Mouse (Mus musculus): Measurements from ENCODE around the gene Arhgap24. TPM values are rescaled to one million over a fixed set of nuclear protein-coding genes. Genes with fewer than 3 reads are reported as not detected.

Gene Arhgap24
- polyA plus RNA-seq, 1 experiment from 2014 or later = 4.2 TPM

DNA sequence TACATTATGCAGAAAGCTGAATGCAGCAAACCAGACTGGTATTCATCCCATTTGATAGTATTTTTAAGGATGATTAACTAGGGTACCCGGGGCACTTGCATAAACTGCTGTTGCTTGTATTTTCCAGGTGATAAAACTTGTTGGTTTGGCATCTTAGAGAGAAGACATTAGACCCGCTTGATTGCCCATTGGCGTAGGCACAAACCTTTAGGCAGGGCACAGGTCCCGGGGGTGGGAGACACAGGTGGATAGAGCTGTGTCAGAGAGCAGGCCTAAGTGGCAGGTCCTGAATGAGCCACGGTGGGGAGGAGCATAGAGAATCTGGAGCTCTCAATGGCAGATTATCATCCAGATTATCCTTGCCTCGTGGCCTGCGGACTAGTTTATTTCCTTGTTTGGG lies 229.1 kb downstream of the Arhgap24 start:
- Histone ChIP-seq H3K4me1 (ENCODE audit: control insufficient read depth, insufficient read depth, low read length) (no peaks in the 10 kb centered on the region), H3K9me3 (ENCODE audit: control insufficient read depth, low read length) (no peaks in the 10 kb centered on the region), H3K4me3 (ENCODE audit: low read depth, low read length) (no peak overlapping the region), H3K27ac (ENCODE audit: low read depth, low read length) (no peak overlapping the region), H3K9ac (ENCODE audit: low read length) (no peak overlapping the region), H3K36me3 (ENCODE audit: control insufficient read depth, insufficient read depth, low read length) (no peaks in the 10 kb centered on the region), H3K27me3 (ENCODE audit: control insufficient read depth, insufficient read depth, low read length) (no peaks in the 10 kb centered on the region), H3K4me2 (ENCODE audit: low read depth) (no peak overlapping the region)
- 88% methylated on average over 7 of the region's 7 CpGs for WGBS
- ATAC-seq (ENCODE audit: insufficient read depth, low FRiP score, low TSS enrichment) = no peak
- no peak for DNase-seq (ENCODE audit: low spot score)

- H3K9ac ChIP-seq (ENCODE audit: low read length) = no peak overlapping the region
- WGBS = 71% methylated on average over 8 of the region's 8 CpGs
- no peak overlapping the region for H3K4me2 ChIP-seq (ENCODE audit: low read depth)
- H3K27me3 ChIP-seq (ENCODE audit: control insufficient read depth, insufficient read depth, low read length) = no peaks in the 10 kb centered on the region
- no peaks in the 10 kb centered on the region for H3K4me1 ChIP-seq (ENCODE audit: control insufficient read depth, insufficient read depth, low read length)
- no peaks in the 10 kb centered on the region for H3K36me3 ChIP-seq (ENCODE audit: control insufficient read depth, insufficient read depth, low read length)
- no peak for ATAC-seq (ENCODE audit: insufficient read depth, low FRiP score, low TSS enrichment)
- no peak overlapping the region for H3K4me3 ChIP-seq (ENCODE audit: low read depth, low read length)
- no peaks in the 10 kb centered on the region for H3K9me3 ChIP-seq (ENCODE audit: control insufficient read depth, low read length)
- no peak overlapping the region for H3K27ac ChIP-seq (ENCODE audit: low read depth, low read length)
- DNase-seq (ENCODE audit: low spot score) = no peak
Measured at GRCm38 (mm10) chr5:102719368-102719972, 238.3 kb downstream of the Arhgap24 start.

- H3K9ac ChIP-seq (ENCODE audit: low read length) = no peak overlapping the region
- 91% methylated on average over 3 of the region's 3 CpGs for WGBS
- DNase-seq (ENCODE audit: low spot score) (no peak), ATAC-seq (ENCODE audit: insufficient read depth, low FRiP score, low TSS enrichment) (no peak)
- H3K4me3 ChIP-seq (ENCODE audit: low read depth, low read length) = no peak overlapping the region
- no peaks in the 10 kb centered on the region for H3K4me1 ChIP-seq (ENCODE audit: control insufficient read depth, insufficient read depth, low read length)
- no peaks in the 10 kb centered on the region for H3K36me3 ChIP-seq (ENCODE audit: control insufficient read depth, insufficient read depth, low read length)
- no peak overlapping the region for H3K4me2 ChIP-seq (ENCODE audit: low read depth)
- no peaks in the 10 kb centered on the region for H3K27me3 ChIP-seq (ENCODE audit: control insufficient read depth, insufficient read depth, low read length)
- no peaks in the 10 kb centered on the region for H3K9me3 ChIP-seq (ENCODE audit: control insufficient read depth, low read length)
- no peak overlapping the region for H3K27ac ChIP-seq (ENCODE audit: low read depth, low read length)
Measured at GRCm38 (mm10) chr5:102723558-102723957, 242.4 kb downstream of the Arhgap24 start.

- 45% methylated on average over 9 of the region's 9 CpGs for WGBS
- H3K36me3 ChIP-seq (ENCODE audit: control insufficient read depth, insufficient read depth, low read length) = no peaks in the 10 kb centered on the region
- ATAC-seq (ENCODE audit: insufficient read depth, low FRiP score, low TSS enrichment) = no peak
- H3K27me3 ChIP-seq (ENCODE audit: control insufficient read depth, insufficient read depth, low read length) = no peaks in the 10 kb centered on the region
- no peak overlapping the region for H3K4me3 ChIP-seq (ENCODE audit: low read depth, low read length)
- H3K27ac ChIP-seq (ENCODE audit: low read depth, low read length) = no peak overlapping the region
- no peak overlapping the region for H3K4me2 ChIP-seq (ENCODE audit: low read depth)
- H3K4me1 ChIP-seq (ENCODE audit: control insufficient read depth, insufficient read depth, low read length) = no peaks in the 10 kb centered on the region
- no peak overlapping the region for H3K9ac ChIP-seq (ENCODE audit: low read length)
- no peak for DNase-seq (ENCODE audit: low spot score)
- H3K9me3 ChIP-seq (ENCODE audit: control insufficient read depth, low read length) = no peaks in the 10 kb centered on the region
Measured at GRCm38 (mm10) chr5:102724813-102725348, 243.7 kb downstream of the Arhgap24 start.

DNA sequence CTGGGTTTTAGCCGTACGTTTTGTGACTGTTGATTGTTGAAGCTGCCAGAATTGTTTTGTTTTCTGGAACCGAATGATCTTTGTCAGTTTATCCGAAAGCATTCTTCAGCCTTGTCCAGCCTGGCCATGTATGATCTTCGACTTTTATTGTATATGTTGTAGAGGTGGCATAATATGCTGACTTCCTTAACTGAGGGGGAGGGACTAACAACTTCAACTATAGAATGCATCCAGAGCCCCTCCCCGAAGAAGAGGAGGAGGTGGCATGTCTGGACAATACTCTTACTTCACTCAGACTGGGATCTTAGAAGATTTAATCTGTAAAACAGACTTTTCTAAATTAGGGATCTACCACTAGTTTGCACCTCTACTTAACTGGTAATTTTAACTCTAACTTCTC lies 244.2 kb downstream of the Arhgap24 start:
- no peaks in the 10 kb centered on the region for H3K4me1 ChIP-seq (ENCODE audit: control insufficient read depth, insufficient read depth, low read length)
- no peak overlapping the region for H3K9ac ChIP-seq (ENCODE audit: low read length)
- no peaks in the 10 kb centered on the region for H3K36me3 ChIP-seq (ENCODE audit: control insufficient read depth, insufficient read depth, low read length)
- no peak overlapping the region for H3K4me3 ChIP-seq (ENCODE audit: low read depth, low read length)
- no peaks in the 10 kb centered on the region for H3K27me3 ChIP-seq (ENCODE audit: control insufficient read depth, insufficient read depth, low read length)
- ATAC-seq (ENCODE audit: insufficient read depth, low FRiP score, low TSS enrichment) = no peak
- 80% methylated on average over 6 of the region's 6 CpGs for WGBS
- no peak overlapping the region for H3K27ac ChIP-seq (ENCODE audit: low read depth, low read length)
- no peaks in the 10 kb centered on the region for H3K9me3 ChIP-seq (ENCODE audit: control insufficient read depth, low read length)
- no peak overlapping the region for H3K4me2 ChIP-seq (ENCODE audit: low read depth)
- DNase-seq (ENCODE audit: low spot score) = no peak

- no peak overlapping the region for H3K9ac ChIP-seq (ENCODE audit: low read length)
- peak; percentile 15 for DNase-seq (ENCODE audit: low spot score)
- WGBS = 60% methylated on average over 4 of the region's 4 CpGs
- no peaks in the 10 kb centered on the region for H3K9me3 ChIP-seq (ENCODE audit: control insufficient read depth, low read length)
- H3K36me3 ChIP-seq (ENCODE audit: control insufficient read depth, insufficient read depth, low read length) = no peaks in the 10 kb centered on the region
- H3K27ac ChIP-seq (ENCODE audit: low read depth, low read length) = no peak overlapping the region
- no peak overlapping the region for H3K4me2 ChIP-seq (ENCODE audit: low read depth)
- H3K27me3 ChIP-seq (ENCODE audit: control insufficient read depth, insufficient read depth, low read length) = no peaks in the 10 kb centered on the region
- no peak for ATAC-seq (ENCODE audit: insufficient read depth, low FRiP score, low TSS enrichment)
- H3K4me3 ChIP-seq (ENCODE audit: low read depth, low read length) = no peak overlapping the region
- no peaks in the 10 kb centered on the region for H3K4me1 ChIP-seq (ENCODE audit: control insufficient read depth, insufficient read depth, low read length)
Measured at GRCm38 (mm10) chr5:102726985-102727384, 245.8 kb downstream of the Arhgap24 start.

DNA sequence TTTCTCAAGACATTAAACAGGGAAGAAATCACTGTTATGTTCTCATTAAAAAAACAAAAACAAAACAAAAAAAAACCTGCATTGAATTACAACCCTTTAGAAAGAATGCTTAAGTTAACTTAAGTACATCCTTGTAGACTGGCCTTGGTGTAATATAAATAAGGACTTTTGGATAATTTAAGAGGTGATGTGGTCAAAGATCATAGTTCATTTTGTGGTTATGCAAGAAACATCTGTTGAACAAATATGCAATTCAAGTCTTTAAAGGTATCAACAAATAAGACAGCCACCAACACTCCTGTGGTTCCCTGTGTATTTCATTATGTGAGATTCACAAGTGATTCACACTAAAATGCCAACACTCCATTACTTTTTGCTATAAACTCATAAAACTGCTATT lies 247.3 kb downstream of the Arhgap24 start:
- H3K27me3 ChIP-seq (ENCODE audit: control insufficient read depth, insufficient read depth, low read length) = no peaks in the 10 kb centered on the region
- no peaks in the 10 kb centered on the region for H3K9me3 ChIP-seq (ENCODE audit: control insufficient read depth, low read length)
- no peaks in the 10 kb centered on the region for H3K36me3 ChIP-seq (ENCODE audit: control insufficient read depth, insufficient read depth, low read length)
- H3K4me1 ChIP-seq (ENCODE audit: control insufficient read depth, insufficient read depth, low read length) = no peaks in the 10 kb centered on the region
- no peak overlapping the region for H3K4me2 ChIP-seq (ENCODE audit: low read depth)
- no peak for DNase-seq (ENCODE audit: low spot score)
- ATAC-seq (ENCODE audit: insufficient read depth, low FRiP score, low TSS enrichment) = no peak
- no peak overlapping the region for H3K9ac ChIP-seq (ENCODE audit: low read length)
- no peak overlapping the region for H3K27ac ChIP-seq (ENCODE audit: low read depth, low read length)
- no peak overlapping the region for H3K4me3 ChIP-seq (ENCODE audit: low read depth, low read length)

GRCm38 (mm10) chr5:102729476-102729875 lies 248.3 kb downstream of the Arhgap24 start:
- Histone ChIP-seq H3K27me3 (ENCODE audit: control insufficient read depth, insufficient read depth, low read length) (no peaks in the 10 kb centered on the region), H3K4me3 (ENCODE audit: low read depth, low read length) (no peak overlapping the region), H3K9me3 (ENCODE audit: control insufficient read depth, low read length) (no peaks in the 10 kb centered on the region), H3K36me3 (ENCODE audit: control insufficient read depth, insufficient read depth, low read length) (no peaks in the 10 kb centered on the region), H3K9ac (ENCODE audit: low read length) (no peak overlapping the region), H3K4me1 (ENCODE audit: control insufficient read depth, insufficient read depth, low read length) (no peaks in the 10 kb centered on the region), H3K4me2 (ENCODE audit: low read depth) (no peak overlapping the region), H3K27ac (ENCODE audit: low read depth, low read length) (no peak overlapping the region)
- 63% methylated on average over 3 of the region's 3 CpGs for whole genome bisulfite sequencing
- DNase-seq (ENCODE audit: low spot score) (no peak), ATAC-seq (ENCODE audit: insufficient read depth, low FRiP score, low TSS enrichment) (no peak)

DNA sequence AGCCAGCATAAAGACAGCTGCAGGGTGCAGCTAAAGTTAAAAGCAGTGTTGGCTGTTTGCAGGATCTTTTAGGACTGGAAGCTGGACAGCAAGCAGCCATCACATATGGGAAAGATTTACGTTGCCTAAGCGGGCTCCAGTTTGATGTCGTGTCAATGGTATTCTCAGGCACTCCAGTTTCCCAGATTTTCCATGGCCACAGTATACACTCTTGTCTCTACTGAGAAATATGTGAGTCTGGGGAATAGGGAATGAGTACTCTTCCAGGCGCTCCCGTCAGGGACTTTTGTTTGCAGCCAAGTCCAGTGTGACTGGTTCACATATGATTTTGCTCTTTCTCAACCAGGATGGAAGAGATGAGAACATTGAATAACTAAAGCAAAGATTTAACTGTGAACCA lies 254.9 kb downstream of the Arhgap24 start:
- ATAC-seq (ENCODE audit: insufficient read depth, low FRiP score, low TSS enrichment) (no peak), DNase-seq (ENCODE audit: low spot score) (no peak)
- 53% methylated on average over 5 of the region's 5 CpGs for WGBS
- Histone ChIP-seq H3K9me3 (ENCODE audit: control insufficient read depth, low read length) (no peaks in the 10 kb centered on the region), H3K9ac (ENCODE audit: low read length) (no peak overlapping the region), H3K27ac (ENCODE audit: low read depth, low read length) (no peak overlapping the region), H3K4me3 (ENCODE audit: low read depth, low read length) (no peak overlapping the region), H3K4me2 (ENCODE audit: low read depth) (no peak overlapping the region), H3K27me3 (ENCODE audit: control insufficient read depth, insufficient read depth, low read length) (no peaks in the 10 kb centered on the region), H3K4me1 (ENCODE audit: control insufficient read depth, insufficient read depth, low read length) (0 out of 2 replicates have a peak, but pooled peaks cover 3% of the 10 kb centered on the region), H3K36me3 (ENCODE audit: control insufficient read depth, insufficient read depth, low read length) (no peaks in the 10 kb centered on the region)
